Mouse (Mus musculus): Measurements from ENCODE around the gene Hook2.

GRCm38 (mm10) chr8:84949753-84950152 lies 40.6 kb upstream of the Hook2 start:
- TF ChIP-seq CTCF (IDR thresholded peaks at IDR 0.05; ENCODE audit: low read depth) (0 out of 2 replicates have a peak, but pooled peaks have one; percentile 6), EP300 (IDR thresholded peaks at IDR 0.05; ENCODE audit: low read depth) (no peak)
